Mouse (Mus musculus): ENCODE data around the gene Rnf183. TPM values are rescaled to one million over a fixed set of nuclear protein-coding genes. Genes with fewer than 3 reads are reported as not detected.

Rnf183 gene
- not detected in 2 replicates for polyA plus RNA-seq (2021; fragmentation: Nextera tagmentation)
- long read RNA-seq, experiment 1: 0 reads
- long read RNA-seq, experiment 2: 0 reads

DNA sequence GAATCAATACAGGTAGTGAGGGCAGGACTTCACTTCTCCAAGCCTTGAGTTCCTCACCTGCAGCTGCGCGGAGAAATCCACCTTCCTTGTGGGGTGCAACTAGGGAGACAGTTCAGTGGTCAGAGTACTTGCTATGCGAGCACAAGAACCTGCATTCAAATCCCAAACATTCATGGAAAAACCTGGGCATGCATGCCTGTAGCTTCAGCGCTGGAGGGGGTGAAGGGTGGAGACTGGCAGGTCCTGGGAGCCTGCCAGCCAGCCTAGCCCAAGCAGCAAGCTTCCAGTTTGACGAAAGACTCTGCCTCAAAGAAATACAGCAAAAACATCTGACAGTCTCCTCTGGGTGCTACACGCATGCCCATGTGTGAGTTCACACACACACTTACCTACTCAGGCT is at the start of gene Rnf183:
Gene Rnf183 (minus strand): TSS at position 172 of the 400 bp plus-strand sequence.

GRCm38 (mm10) chr4:62479937-62480708 is 45.1 kb upstream of the Rnf183 start, which contains the start of gene Bspry:
TSS of gene Bspry (plus strand) at chr4:62480053.

GRCm38 (mm10) chr4:62470598-62471051 is 35.6 kb upstream of the Rnf183 start, which contains the start of gene Wdr31:
TSS of gene Wdr31 (minus strand) at chr4:62470896.

GRCm38 (mm10) chr4:62408601-62409282 is 26.3 kb downstream of the Rnf183 start, which contains the start of the genes Cdc26 and Prpf4:
TSS of gene Cdc26 (minus strand) at chr4:62408642.
TSS of gene Prpf4 (plus strand) at chr4:62408797.

Other genes with a start within 250 kb of the Rnf183 start
- gene Zfp37, start 204.2 kb downstream of the Rnf183 start, polyA plus RNA-seq (2021; fragmentation: Nextera tagmentation): 13.7 and 14.5 TPM in 2 replicates
- 7.0 and 7.4 TPM in 2 replicates for gene Slc31a2, start 172.7 kb downstream of the Rnf183 start, polyA plus RNA-seq (2021; fragmentation: Nextera tagmentation)
- 11.2 and 12.4 TPM in 2 replicates for gene Fkbp15, start 74.7 kb downstream of the Rnf183 start, polyA plus RNA-seq (2021; fragmentation: Nextera tagmentation)
- 11.3 and 28.8 TPM in 2 replicates for gene Slc31a1, start 74.5 kb downstream of the Rnf183 start, polyA plus RNA-seq (2021; fragmentation: Nextera tagmentation)
- 50.3 and 55.1 TPM in 2 replicates for gene Cdc26, start 26.6 kb downstream of the Rnf183 start, polyA plus RNA-seq (2021; fragmentation: Nextera tagmentation)
- gene Prpf4, start 26.5 kb downstream of the Rnf183 start, polyA plus RNA-seq (2021; fragmentation: Nextera tagmentation): 4.0 and 4.3 TPM in 2 replicates
- 8.8 and 11.0 TPM in 2 replicates for gene Wdr31, start 35.6 kb upstream of the Rnf183 start, polyA plus RNA-seq (2021; fragmentation: Nextera tagmentation)
- gene Bspry, start 44.8 kb upstream of the Rnf183 start, polyA plus RNA-seq (2021; fragmentation: Nextera tagmentation): 0.13 TPM in 1 of 2 replicates, not detected in the other
- gene Hdhd3, start 68.2 kb upstream of the Rnf183 start, polyA plus RNA-seq (2021; fragmentation: Nextera tagmentation): 15.1 and 18.3 TPM in 2 replicates
- gene Alad, start 84.7 kb upstream of the Rnf183 start, polyA plus RNA-seq (2021; fragmentation: Nextera tagmentation): 64.9 and 68.3 TPM in 2 replicates
- 12.0 and 12.7 TPM in 2 replicates for gene Pole3, start 89.8 kb upstream of the Rnf183 start, polyA plus RNA-seq (2021; fragmentation: Nextera tagmentation)
- 0.13 TPM in 1 of 2 replicates, not detected in the other for gene 4933430I17Rik, start 90.1 kb upstream of the Rnf183 start, polyA plus RNA-seq (2021; fragmentation: Nextera tagmentation)
- 15.3 and 15.8 TPM in 2 replicates for gene Rgs3, start 124.6 kb upstream of the Rnf183 start, polyA plus RNA-seq (2021; fragmentation: Nextera tagmentation)